Mouse (Mus musculus) heart, embryonic 11.5 days (tissue): ENCODE data around the gene Nr2f2. TPM values are rescaled to one million over a fixed set of nuclear protein-coding genes. Genes with fewer than 3 reads are reported as not detected.

Source experiments
- ATAC-seq: fragments of 200-750 bp; cut with Nextera tagmentation; replicated peaks from 2 replicates; pipeline ENCODE4 v1.8.0; 2017; ENCODE audit warnings: moderate library complexity; ENCODE audit not compliant: insufficient number of reproducible peaks, low FRiP score, low TSS enrichment
- H3K27ac ChIP-seq: fragments of 300-500 bp; sonication (generic); 2 replicates; pipeline ENCODE4 v1.5.1; 2014; ENCODE audit warnings: mild to moderate bottlenecking, low read depth, low read length
- H3K27me3 ChIP-seq: fragments of 300-500 bp; sonication (generic); 2 replicates; pipeline ENCODE4 v1.6.1; 2014; ENCODE audit warnings: mild to moderate bottlenecking, low read length, mixed read lengths; ENCODE audit not compliant: control insufficient read depth, insufficient read depth
- H3K36me3 ChIP-seq: fragments of 300-500 bp; sonication (generic); 2 replicates; pipeline ENCODE4 v1.6.1; 2014; ENCODE audit warnings: mild to moderate bottlenecking, low read length, moderate library complexity, mixed read lengths; ENCODE audit not compliant: control insufficient read depth, insufficient read depth
- H3K4me1 ChIP-seq: fragments of 300-500 bp; sonication (generic); 2 replicates; pipeline ENCODE4 v1.6.1; 2014; ENCODE audit warnings: low read length; ENCODE audit not compliant: control insufficient read depth, insufficient read depth
- H3K4me2 ChIP-seq: fragments of 300-500 bp; sonication (generic); 2 replicates; pipeline ENCODE4 v1.6.1; 2014; ENCODE audit warnings: mild to moderate bottlenecking, moderate library complexity
- H3K4me3 ChIP-seq: fragments of 300-500 bp; sonication (generic); 2 replicates; pipeline ENCODE4 v1.5.1; 2014; ENCODE audit warnings: low read depth, low read length
- H3K9ac ChIP-seq: fragments of 300-500 bp; sonication (generic); 2 replicates; pipeline ENCODE4 v1.6.1; 2014; ENCODE audit warnings: mild to moderate bottlenecking, low read depth, low read length, moderate library complexity
- H3K9me3 ChIP-seq: fragments of 300-500 bp; sonication (generic); replicated peaks from 2 replicates; pipeline ENCODE4 v1.6.1; 2016; ENCODE audit warnings: low read length; ENCODE audit not compliant: control insufficient read depth
- WGBS: fragments of 180-500 bp; shearing (Covaris S2); extraction: QIAGEN DNeasy Blood & Tissue Kit; methylation state at CpG from one replicate; pipeline ENCODE4 v1.1.7; 2014; ENCODE audit not compliant: insufficient replicate concordance; 5-methylcytosine and 5-hydroxymethylcytosine counted together
- polyA plus RNA-seq: library from polyadenylated mRNA; unstranded; fragments of >200 nt; fragmentation: Nextera tagmentation; extraction: Ambion mirVana; gene quantifications from 2 replicates; pipeline ENCODE4 v1.2.1, GENCODE M21; 2014

Gene Nr2f2
- polyA plus RNA-seq, 1 experiment from 2014 or later, result 34.4 TPM

DNA sequence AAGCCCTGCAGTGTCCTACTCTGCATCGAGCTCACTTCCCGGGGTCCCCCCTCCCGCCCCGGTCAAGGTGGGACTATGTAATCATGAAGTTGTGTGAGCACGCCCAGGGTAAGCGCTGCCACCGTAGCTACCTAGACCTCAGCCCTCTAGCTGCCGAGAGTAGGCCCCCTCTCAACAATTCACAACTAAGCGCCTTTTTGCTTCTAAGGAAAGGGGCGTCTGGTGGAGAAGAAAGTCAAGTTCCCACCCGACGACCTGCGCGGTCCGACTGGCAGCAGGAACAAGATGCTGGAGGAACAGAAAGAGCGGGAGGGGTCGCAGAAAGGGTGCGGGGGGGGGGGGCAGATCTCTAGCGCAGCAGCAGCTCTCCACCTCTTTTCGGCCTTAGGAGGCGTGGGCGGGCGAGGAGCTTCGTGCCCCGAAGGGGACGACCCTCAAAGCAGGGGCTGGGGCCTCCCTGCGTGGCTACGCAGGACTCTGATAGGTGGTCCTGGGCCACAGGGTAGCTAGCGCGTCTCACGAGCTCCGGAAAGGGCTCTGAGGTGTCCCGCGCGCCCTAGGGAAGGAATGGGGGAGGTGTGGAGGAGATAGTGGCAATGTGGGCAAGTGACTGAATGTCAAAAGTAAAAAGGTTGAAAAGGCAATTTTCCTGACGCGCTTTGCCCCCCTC lies 2.7 kb upstream of the Nr2f2 start:
- 1% methylated on average over 34 of the region's 37 CpGs for WGBS
- Histone ChIP-seq H3K4me3 (peak overlapping the region; percentile 35), H3K27ac (0 out of 2 replicates have a peak overlapping the region, but pooled peaks have one; percentile 10), H3K9me3 (no peaks in the 10 kb centered on the region), H3K4me1 (no peaks in the 10 kb centered on the region; the same call in 1 of the 2 replicates), H3K36me3 (no peaks in the 10 kb centered on the region), H3K27me3 (peaks cover 53% of the 10 kb centered on the region), H3K9ac (peak overlapping the region; percentile 56), H3K4me2 (peak overlapping the region; percentile 63)
- ATAC-seq, result peak; percentile 64

DNA sequence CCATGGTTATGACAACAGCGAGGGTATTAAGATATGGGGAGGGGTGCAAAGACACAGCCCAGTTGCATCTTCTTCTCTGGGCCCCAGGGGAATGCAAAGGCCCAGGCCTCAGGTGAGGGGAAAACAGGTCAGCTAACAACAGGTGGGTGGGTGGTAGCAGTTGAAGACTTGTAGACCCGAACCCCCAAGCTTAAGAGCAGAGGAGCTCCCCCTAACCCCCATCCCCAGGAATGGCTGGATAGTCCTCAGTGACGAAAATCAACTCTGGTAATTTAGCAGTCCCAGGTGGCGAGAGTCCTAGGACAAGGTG lies 2.2 kb upstream of the Nr2f2 start:
- ATAC-seq, result no peak
- Histone ChIP-seq H3K27ac (0 out of 2 replicates have a peak overlapping the region, but pooled peaks have one; percentile 10), H3K9ac (peak overlapping the region; percentile 56; the same call in 1 of the 2 replicates), H3K4me1 (no peaks in the 10 kb centered on the region; the same call in 1 of the 2 replicates), H3K9me3 (no peaks in the 10 kb centered on the region), H3K4me2 (peak overlapping the region; percentile 63), H3K27me3 (peaks cover 53% of the 10 kb centered on the region), H3K36me3 (no peaks in the 10 kb centered on the region), H3K4me3 (peak overlapping the region; percentile 35; the same call in 1 of the 2 replicates)
- 33% methylated on average over 4 of the region's 4 CpGs for WGBS

DNA sequence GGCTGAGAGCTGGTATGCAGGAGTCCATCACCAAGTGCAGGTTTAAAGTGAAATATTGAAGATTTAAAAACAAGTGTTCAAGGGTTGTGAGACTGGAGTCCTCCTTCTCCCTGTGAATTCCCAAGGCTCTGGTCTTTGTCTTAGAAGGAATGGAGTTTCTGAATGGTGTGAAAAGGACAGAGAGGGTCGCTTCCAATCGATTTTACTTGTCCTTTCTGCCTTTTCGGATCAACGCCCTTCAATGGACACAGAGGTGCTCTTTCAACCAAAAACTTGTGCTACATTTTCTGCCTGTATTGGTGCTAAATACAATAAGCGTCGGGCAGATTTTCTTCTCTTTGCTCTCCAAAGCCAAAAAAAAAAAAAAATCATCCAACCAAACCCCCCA lies 1.7 kb upstream of the Nr2f2 start:
- no peaks in the 10 kb centered on the region for H3K9me3 ChIP-seq
- H3K4me3 ChIP-seq, result no peak overlapping the region
- 22% methylated on average over 6 of the region's 6 CpGs for WGBS
- H3K27me3 ChIP-seq, result peaks cover 56% of the 10 kb centered on the region
- no peaks in the 10 kb centered on the region for H3K36me3 ChIP-seq
- no peak overlapping the region for H3K4me2 ChIP-seq
- no peak overlapping the region for H3K9ac ChIP-seq
- no peak overlapping the region for H3K27ac ChIP-seq
- no peaks in the 10 kb centered on the region; the same call in 1 of the 2 replicates for H3K4me1 ChIP-seq
- no peak for ATAC-seq

DNA sequence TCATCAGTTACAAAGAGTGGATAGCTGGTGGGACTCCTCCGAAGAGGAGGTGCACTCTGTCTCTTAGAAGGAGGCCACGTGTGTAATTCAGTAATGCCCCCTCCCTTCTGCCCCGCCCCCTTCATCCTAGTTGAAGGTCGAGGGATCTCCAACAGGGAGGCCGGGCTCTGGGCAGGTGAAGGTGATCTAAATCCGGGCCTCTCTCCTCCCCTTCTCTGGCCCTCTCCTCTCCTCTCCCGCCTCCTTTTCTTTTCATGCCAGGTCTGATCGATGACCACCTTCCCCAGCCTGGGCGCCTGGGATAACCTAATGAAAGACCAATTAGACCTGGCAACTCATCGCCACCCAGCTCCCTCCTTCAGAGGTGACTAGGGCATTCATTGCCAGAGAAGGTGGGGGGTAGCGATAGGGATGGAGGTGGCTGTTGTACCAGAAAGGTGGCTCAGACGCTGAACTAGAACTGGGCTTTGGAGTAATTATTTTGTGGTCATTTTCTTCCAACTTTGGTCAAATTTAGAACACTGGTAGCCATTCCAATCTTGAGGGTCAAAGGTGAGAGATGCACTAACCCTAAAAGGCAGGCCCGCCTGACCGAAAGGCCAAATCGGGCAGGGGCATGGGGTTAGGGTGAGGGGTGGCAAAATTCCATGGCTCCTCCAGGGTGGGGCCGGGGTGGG lies 1.2 kb upstream of the Nr2f2 start:
- 13% methylated on average over 15 of the region's 16 CpGs for WGBS
- ATAC-seq, result no peak
- Histone ChIP-seq H3K4me3 (no peak overlapping the region), H3K9me3 (no peaks in the 10 kb centered on the region), H3K4me2 (peak overlapping the region; percentile 27), H3K27me3 (peaks cover 58% of the 10 kb centered on the region), H3K4me1 (no peaks in the 10 kb centered on the region; the same call in 1 of the 2 replicates), H3K27ac (no peak overlapping the region), H3K9ac (no peak overlapping the region), H3K36me3 (no peaks in the 10 kb centered on the region)

DNA sequence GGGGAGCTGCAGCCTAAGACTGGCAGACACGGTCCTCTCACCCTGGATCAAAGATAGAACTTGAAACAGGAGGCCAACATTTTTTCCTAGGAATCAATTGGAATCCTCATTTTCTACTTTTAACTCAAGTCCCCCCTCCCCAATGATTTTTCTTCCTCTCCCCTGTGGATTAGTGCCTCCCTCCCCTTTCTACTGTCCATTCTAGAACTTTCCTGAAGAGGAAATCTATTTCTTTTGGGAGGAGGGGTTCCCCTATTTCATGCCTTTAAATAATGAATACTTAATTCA lies 217 bp upstream of the Nr2f2 start:
- no peaks in the 10 kb centered on the region for H3K36me3 ChIP-seq
- H3K27ac ChIP-seq, result peak overlapping the region; percentile 74
- H3K9ac ChIP-seq, result peak overlapping the region; percentile 65

DNA sequence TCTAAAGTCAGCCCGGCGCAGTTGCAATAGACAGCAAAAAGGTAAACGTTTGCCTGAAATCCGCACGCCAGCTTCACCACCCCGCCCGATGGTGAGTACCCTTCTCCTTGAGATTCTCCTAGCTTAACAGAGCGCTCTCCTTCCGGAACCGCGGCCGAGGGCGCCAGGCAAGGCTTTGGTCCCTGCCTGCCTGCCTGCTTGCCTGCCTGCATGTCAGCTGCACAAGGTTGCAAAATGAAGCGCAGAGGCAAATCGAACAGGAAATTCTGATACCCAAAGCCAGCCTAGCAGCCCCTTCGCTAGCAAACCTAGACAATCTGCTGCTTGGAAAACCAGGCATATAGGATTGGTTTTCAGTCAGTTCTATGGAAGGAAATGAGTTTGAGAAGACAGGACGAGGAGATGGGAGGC lies 1.1 kb downstream of the Nr2f2 start:
- no peak for ATAC-seq

More for the DNA sequence above, 217 bp upstream of the Nr2f2 start:
- ATAC-seq, result no peak
- Histone ChIP-seq H3K9me3 (no peaks in the 10 kb centered on the region), H3K27me3 (peaks cover 61% of the 10 kb centered on the region), H3K4me3 (peak overlapping the region; percentile 43), H3K4me2 (peak overlapping the region; percentile 69), H3K4me1 (no peaks in the 10 kb centered on the region; the same call in 1 of the 2 replicates)
- 0% methylated on average over 1 of the region's 1 CpGs for WGBS

DNA sequence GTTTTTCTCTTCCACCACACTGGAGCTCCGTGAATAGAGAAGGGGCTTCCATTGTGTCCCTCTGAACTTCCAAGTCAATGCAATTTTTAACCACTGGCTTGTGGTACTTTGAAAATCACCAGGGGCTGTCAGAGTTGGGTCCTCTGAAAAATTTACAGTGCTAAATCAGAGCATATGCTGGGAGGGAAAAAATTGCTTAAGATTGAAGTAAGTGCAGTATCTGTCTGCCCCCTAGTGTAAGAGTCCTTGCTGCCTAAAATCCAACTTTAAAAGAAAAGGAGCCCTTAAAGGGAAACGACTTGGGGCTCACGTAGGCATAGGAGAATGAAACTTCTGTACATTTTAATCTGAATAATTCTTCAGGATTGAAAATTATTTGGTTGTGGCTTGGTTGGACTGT lies 1.7 kb downstream of the Nr2f2 start:
- Histone ChIP-seq H3K4me1 (no peaks in the 10 kb centered on the region), H3K36me3 (no peaks in the 10 kb centered on the region), H3K4me2 (peak overlapping the region; percentile 69), H3K9ac (peak overlapping the region; percentile 65; the same call in 1 of the 2 replicates), H3K9me3 (no peaks in the 10 kb centered on the region), H3K27ac (peak overlapping the region; percentile 74; the same call in 1 of the 2 replicates), H3K4me3 (peak overlapping the region; percentile 43), H3K27me3 (peaks cover 50% of the 10 kb centered on the region)
- WGBS, result 0% methylated on average over 3 of the region's 3 CpGs
- no peak for ATAC-seq

More for the DNA sequence above, 1.1 kb downstream of the Nr2f2 start:
- H3K4me1 ChIP-seq, result no peaks in the 10 kb centered on the region
- H3K9me3 ChIP-seq, result no peaks in the 10 kb centered on the region
- peak overlapping the region; percentile 69 for H3K4me2 ChIP-seq
- H3K27ac ChIP-seq, result peak overlapping the region; percentile 74
- H3K27me3 ChIP-seq, result peaks cover 53% of the 10 kb centered on the region
- peak overlapping the region; percentile 65 for H3K9ac ChIP-seq
- H3K4me3 ChIP-seq, result peak overlapping the region; percentile 43
- no peaks in the 10 kb centered on the region for H3K36me3 ChIP-seq
- 1% methylated on average over 17 of the region's 17 CpGs for WGBS

DNA sequence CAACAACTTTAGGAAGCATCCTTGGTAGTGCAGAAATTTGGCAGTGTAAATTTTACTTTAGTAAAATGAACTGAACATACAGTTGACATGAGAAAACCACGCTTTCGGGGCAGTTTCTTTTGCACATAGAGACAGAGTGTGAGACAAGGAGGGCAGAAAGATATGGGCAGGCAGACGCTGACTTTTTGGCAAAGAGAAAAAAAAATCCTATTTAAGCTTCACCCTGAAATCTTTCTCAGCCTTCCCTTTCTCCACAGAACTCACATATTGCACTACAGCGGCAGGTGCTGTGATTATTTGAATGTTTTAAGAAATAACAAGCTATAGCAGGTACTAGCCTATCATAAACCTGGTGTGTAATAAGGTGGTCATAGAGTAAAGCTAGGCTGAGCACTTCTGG lies 3.2 kb downstream of the Nr2f2 start:
- Histone ChIP-seq H3K27me3 (peaks cover 38% of the 10 kb centered on the region), H3K4me1 (no peaks in the 10 kb centered on the region), H3K27ac (no peak overlapping the region), H3K4me3 (peak overlapping the region; percentile 14), H3K9me3 (no peaks in the 10 kb centered on the region), H3K9ac (no peak overlapping the region), H3K36me3 (no peaks in the 10 kb centered on the region), H3K4me2 (peak overlapping the region; percentile 37)
- 26% methylated on average over 4 of the region's 4 CpGs for WGBS
- no peak for ATAC-seq
